Mouse (Mus musculus): ENCODE measurements around the gene Ppp4r1. TPM values are rescaled to one million over a fixed set of nuclear protein-coding genes. Genes with fewer than 3 reads are reported as not detected.

Gene Ppp4r1
- total RNA-seq, 2 experiments from 2014 or later, result 40.8 to 48.8 TPM

DNA sequence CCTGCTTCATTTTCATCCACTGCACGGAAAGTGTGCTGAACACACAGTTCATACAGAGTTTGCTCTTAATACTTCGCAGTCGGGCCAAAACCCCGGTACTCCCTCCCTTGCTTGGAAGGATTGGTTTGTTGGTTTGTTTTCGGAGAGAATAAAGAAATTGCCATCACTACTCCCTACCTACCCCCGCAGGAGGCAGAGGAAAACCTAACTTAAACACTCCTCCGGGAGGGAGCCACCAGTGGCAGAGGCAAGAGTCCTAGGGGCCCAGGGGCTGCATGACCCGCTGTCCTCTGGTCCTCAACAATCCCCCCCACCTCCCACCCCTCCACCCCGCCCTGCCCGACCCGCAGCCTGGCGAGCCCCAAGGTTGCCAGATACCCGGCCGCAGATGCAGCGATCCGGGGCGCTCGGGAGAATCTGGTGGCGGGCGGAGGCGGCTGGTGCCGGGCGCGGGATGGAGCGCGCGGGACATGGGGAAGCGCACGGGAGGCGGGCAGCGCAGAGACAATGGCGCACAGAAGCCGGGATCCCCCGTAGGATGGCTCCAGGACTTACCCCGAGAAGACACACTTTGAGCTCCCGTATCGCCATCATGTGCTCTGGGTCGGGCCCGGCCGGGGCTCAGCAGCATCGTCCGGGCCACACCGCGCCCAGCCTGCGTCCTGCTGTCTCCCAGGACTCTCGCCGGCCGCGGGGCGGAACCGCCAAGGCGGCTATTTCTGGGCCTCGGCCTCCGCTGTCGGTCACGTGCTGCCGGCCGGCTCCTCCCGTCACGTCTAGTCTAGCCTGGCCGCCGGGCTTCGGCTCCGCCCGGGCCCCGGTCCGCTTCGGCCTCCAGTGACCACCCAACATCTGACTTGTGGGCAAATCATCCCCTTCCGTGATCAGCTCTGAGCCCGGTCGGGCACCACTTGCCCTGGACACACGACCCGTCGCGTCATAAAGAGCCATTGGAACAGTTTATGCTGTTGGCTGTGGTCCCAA is 10.1 kb upstream of the Ppp4r1 start, which contains the start of gene Rab31:
Gene Rab31, minus strand, starts transcription at position 802 of the 984 bp plus-strand sequence.
- peak; percentile 86 to 91 for DNase-seq
- intact Hi-C loops (cut with DNase I), result loop anchor here (2.0 to 5.0 kb wide), 2 partner anchors 35 to 65 kb away; no protein-coding TSS in a partner anchor

DNA sequence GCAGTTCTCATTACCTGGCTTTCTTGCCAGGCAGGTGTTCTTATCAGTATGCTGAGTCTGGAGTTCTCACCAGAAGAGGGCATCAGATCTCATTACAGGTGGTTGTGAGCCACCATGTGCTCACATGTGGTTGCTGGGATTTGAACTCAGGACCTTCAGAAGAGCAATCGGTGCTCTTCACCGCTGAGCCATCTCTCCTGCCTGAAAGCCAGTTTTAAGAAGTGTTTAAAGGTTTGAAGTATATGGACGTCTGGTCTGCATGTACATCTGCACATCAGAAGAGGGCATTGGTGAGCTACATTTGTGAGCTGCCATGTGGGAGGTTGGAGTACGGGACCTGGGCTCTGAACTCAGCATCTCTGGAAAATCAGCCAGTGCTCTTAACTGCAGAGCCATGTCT is 8.8 kb upstream of the Ppp4r1 start:
- intact Hi-C loops (cut with DNase I), result loop anchor here (2.0 to 5.0 kb wide), 2 partner anchors 37 to 66 kb away; no protein-coding TSS in a partner anchor

DNA sequence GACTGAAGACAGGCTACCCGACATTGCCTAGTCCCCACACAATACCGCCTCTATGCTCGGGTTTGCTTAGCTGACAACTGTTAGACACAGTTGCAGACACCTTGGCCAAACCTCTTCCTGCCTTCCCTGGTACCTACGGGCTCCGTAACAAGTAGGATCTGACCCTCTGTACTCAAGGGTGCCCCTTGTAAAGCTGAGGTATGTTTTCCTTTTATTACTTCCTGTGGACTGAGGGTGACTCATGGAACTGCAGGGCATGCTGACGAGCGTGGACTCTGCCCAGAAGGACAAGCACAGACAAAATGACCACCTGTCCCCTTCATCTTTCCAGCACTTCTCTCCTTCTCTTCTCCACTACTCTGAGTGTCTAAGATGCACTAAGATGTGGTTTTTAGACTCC is 7.9 kb upstream of the Ppp4r1 start:
- intact Hi-C loops (cut with DNase I), result loop anchor here (5.0 kb wide), 1 partner anchor 67 kb away; no protein-coding TSS in a partner anchor
- no peak for DNase-seq

More for the DNA sequence above, 8.8 kb upstream of the Ppp4r1 start:
- DNase-seq, result no peak

DNA sequence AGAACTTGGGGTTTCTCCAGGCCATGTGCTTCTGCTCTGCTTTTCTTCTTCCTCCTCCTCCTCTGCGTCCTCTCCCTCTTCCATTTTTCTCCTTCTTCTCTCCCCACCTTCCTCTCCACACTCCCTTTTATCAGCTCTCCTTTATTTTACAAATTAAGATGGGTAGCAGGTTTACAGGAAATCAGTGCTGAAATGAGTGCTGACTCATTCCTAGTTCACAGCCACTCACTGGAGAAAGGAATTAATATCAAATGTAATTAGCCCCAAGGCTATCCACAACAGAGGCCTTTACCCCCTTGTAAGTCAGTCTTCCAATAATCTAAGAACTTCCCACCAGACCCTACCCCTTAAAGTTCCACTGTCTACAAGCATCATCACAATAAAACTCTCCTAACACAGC is 6.1 kb upstream of the Ppp4r1 start:
- intact Hi-C loops (cut with DNase I), result no loop called here
- DNase-seq, result no peak

DNA sequence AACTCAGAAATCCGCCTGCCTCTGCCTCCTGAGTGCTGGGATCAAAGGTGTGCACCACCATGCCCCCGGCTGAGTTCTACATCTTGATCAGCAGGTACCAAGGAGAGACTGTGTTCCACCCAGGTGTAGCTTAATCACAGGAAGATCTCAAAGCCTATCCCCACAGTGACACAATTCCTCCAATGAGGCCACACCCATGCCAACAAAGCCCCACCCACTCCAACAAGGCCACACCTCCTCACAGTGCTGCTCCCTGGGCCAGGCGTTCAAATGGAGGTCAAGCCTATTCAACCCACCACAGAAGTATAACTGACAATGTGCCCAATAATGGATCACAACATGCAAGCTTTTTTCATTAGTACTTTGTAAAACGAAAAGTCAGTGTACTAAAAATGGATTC is 4.9 kb upstream of the Ppp4r1 start:
- no peak for DNase-seq
- intact Hi-C loops (cut with DNase I), result no loop called here

DNA sequence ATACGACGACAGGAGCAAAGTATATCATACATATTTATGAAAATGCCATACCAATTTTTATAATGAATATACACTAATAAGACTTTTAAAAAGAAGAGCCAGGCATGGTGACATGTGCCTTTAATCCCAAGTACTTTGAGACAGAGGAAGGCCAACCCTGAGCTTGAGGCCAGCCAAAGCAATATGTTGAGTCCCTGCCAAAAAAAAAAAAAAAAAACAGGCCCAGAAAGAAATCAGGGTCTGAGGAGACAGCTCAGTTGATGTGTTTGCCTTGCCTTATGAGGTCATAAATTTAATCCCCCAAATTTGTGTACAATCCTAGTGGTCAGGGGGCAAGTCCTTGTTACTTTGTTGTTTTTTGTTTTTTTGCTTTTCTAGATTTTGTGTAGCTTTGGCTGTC is 1.4 kb upstream of the Ppp4r1 start:
- intact Hi-C loops (cut with DNase I), result no loop called here
- no peak for DNase-seq

DNA sequence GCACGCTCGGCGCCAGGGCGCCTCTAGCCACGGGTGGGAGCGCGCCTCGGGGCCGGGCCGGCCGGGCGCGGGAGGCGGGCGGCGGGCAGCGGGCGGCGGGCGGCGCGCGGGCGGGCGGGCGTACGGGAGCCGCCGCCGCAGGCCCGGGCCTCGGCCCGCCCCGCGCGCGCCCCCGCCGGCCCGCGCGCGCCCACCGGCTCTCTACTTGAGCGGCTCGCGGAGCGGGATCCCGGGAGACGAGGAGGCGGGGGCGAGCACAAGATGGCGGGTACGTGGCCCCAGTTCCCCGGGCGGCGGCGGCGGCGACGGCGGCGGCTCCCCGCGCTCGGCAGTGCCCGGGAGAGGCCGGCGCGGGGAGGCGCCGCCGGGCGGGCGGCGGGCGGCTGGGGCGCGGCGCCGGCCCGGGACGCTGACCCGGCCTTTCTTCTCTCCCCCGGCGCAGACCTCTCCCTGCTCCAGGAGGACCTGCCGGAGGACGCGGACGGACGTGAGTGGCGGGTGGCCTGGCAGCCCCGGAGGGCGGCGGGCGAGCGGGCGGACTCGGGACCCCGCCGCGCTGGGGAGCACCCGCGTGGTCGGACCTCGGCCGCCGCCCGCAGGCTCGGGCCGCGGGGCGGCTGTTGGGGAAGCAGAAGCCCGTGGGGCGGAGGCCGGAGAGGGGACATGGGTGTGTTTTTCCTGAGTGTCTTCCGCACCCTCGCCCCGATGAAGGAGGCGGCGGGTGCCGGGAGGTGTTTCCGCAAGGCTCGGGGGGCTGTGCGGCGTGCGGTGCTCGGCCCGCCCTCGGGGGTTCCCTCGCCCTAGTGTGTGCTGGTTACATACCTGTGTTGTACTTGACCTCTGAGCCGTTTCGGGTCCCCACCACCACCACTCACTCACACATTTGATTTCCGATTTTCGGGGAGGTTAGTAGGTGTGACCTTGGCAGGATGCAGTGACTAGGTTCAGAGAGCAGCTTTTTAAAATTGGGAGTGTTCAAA is 1.1 kb downstream of the Ppp4r1 start:
- intact Hi-C loops (cut with DNase I), result loop anchor here (2.0 kb wide), 2 partner anchors 71 to 171 kb away; partner anchors contain the start of gene Vapa
- peak; percentile 76 to 82 for DNase-seq

DNA sequence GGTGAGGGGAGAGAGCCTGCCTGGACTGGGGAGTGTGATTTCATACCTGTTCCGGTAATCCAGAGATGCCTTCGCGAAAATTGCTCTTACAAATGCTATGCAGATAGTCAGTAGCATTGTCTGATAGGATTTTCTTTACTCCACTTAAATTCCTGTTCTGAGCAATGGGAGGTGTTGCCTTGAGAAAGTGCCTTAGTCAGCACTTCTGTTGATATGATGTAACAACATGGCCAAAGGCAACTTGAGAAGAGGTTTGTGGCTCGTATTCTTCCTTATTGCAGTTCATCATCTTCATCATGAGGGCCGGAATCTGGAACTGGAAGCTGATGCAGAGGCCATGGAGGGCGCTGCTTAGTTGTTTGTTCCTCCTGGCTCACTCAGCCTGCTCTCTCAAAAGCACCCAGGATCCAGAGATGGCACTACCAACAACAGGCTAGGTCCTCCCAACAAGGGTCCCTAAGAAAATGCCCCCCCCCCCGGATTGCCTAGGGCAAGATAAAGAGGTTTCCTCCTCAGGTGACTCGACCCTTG is 2.3 kb downstream of the Ppp4r1 start:
- intact Hi-C loops (cut with DNase I), result loop anchor here (5.0 kb wide), 1 partner anchor 168 kb away; the partner anchor contains the start of gene Twsg1
- DNase-seq, result no peak

DNA sequence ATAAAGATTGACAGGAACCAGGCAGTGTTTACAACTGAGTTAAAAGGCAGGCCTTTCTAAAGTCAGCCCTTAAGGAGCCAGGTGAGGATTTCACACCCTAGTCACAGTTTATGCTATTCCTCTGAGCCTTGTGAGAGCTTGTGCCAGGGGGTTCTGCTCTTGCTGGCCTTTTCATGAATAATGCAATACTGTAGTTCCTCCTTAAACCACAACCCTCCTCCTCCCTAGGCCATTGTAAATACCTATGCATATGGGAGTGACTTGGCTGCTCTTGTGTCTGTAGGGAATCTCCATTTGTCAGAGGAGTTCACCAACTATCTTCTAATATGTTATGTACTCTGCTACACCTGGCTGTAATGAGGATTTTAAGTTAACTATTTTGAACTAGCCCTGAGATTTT is 3.3 kb downstream of the Ppp4r1 start:
- intact Hi-C loops (cut with DNase I), result loop anchor here (5.0 kb wide), 1 partner anchor 167 kb away; the partner anchor contains the start of gene Twsg1
- DNase-seq, result no peak

DNA sequence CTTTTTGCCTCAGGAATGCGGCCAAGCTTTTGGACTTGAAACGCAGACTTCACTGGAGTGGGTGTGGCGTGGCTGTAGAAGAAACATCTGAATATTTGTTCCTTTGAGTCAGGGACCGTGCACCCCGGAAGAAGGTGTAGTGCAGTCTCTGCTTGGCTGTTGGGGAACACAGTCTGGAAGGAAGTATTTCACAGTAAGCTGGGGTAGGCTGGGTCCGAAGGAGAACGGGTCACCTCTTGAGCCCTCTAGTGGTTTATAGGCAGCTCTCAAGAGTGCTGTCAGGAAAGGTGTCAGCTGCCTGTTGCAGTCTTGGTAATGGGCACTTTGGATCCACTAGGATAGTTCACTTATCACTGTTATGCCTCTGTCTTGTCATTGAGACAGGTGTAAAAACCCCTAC is 3.9 kb downstream of the Ppp4r1 start:
- intact Hi-C loops (cut with DNase I), result loop anchor here (5.0 kb wide), 1 partner anchor 166 kb away; the partner anchor contains the start of gene Twsg1
- DNase-seq, result no peak

DNA sequence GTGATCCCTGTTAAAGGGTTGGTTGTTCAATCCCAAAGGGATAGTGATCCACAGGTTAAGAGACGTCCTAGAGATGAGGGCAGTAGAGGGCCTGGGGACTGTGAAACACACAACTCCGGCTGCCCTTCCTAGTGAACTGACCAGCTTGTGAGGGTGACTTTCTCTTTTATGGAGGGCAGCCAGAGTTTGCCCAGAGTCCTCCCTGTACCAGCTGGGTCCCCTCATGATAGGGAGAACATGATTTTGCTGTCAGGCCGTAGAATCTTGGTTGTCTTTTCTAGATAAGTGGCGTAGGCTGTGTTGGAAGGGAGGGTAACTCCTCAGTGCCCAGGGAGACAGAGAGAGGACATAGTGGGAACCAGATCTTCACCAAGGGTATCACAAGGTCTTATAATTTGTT is 4.9 kb downstream of the Ppp4r1 start:
- no peak for DNase-seq
- intact Hi-C loops (cut with DNase I), result loop anchor here (5.0 kb wide), 1 partner anchor 165 kb away; the partner anchor contains the start of gene Twsg1

DNA sequence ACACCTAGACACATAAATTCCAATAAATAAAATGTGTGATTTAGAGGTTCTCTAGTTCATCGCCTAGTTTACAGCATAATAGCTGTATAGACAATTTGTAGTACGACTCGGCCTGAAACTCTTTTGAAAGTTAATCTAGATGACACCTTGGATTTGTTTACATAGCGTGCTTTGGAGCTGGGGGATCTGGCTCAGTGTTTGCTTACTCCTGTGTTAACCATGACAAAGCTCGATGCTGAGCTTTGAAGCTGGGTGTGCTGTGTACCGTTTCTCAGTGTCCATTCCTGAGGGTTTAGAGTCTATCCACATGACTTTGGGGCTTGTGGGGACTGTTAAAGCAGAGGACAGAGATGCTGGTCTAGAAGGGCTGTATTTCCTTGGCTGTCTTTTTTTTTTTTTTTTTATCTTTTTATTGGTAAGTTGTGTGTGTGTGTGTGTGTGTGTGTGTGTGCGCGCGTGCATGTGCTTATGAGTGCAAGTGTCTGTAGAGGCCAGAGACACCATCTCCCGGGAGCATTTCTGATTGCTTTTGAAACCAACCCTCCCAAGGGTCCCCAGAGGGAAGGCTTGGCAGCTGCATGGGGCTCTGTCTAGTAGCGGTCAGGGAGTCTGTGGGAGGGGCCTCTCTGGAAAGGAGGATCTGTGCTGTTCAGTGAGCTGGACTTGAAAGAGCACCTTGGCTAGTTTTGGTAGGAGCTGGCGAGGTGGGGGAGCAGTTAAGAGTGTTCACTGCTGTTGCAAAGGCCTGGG is 6.3 kb downstream of the Ppp4r1 start:
- peak; percentile 63 to 71 for DNase-seq
- intact Hi-C loops (cut with DNase I), result loop anchor here (5.0 kb wide), 1 partner anchor 164 kb away; the partner anchor contains the start of gene Twsg1

DNA sequence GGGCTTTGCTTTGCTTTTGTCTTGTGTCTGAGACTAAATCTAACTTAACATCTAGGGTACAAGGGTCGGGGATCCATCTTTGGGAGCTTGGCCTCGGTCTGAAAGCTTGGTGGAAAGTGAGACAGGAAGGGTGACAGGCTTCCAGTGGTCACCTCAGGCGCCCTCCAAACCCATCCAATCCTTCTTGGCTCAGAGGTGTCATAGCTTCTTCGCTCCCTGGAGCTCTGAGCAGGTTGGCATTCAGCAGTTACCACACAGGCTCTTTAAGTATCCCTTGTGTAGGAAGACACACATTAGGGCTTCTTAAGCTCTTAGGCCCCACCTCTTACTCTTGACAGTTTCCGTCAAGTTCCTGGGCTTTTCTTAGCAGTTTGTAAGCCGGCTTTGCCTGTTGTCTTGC is 7.2 kb downstream of the Ppp4r1 start:
- intact Hi-C loops (cut with DNase I), result loop anchor here (5.0 kb wide), 1 partner anchor 163 kb away; the partner anchor contains the start of gene Twsg1
- no peak for DNase-seq

DNA sequence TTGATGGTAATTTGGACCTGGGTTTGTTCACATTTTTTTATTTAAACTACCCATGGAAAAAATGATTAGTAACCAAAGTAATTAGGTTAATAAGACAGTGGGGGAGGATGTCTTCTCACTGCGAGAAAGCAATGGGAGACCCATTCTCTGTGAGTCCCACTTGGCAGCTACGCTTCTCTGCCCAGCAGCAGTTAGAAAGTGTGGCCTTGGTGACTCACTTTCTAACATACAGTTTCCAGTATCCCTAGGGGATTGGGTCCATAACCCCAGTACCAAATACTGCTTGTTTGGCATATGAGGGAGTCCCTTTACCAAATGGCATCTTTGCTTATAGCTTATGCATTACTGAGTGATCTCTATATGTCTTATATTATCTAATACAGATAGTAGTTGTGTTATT is 8.8 kb downstream of the Ppp4r1 start:
- no peak for DNase-seq
- intact Hi-C loops (cut with DNase I), result no loop called here

DNA sequence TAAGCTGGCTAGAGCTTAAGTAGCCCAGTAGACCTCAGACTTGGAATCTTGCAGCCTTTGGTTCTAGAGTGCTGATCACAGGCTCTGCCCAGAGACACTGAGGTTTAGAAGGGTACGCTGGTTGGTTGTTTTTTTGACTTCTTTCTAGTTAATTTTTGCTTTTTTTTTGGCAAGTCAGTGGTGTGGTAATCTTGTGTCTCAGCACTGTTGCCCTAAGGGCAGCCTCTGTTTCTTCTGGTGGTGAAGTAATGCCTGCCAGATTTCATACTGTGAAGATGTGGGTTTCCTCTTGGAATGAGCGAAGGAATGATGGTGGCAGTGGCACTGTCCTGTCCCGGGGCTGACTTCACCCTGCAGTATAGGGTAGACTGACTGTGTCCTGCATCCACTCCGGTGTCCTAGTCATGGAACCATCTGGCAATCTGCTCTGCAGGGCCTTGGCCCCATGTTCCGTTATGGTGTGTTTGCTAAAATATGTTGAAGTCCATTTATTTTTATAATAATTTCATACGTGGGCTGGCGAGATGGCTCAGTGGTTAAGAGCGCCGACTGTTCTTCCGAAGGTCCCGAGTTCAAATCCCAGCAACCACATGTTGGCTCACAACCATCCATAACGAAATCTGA is 11.0 kb downstream of the Ppp4r1 start:
- DNase-seq, result no peak
- intact Hi-C loops (cut with DNase I), result no loop called here

DNA sequence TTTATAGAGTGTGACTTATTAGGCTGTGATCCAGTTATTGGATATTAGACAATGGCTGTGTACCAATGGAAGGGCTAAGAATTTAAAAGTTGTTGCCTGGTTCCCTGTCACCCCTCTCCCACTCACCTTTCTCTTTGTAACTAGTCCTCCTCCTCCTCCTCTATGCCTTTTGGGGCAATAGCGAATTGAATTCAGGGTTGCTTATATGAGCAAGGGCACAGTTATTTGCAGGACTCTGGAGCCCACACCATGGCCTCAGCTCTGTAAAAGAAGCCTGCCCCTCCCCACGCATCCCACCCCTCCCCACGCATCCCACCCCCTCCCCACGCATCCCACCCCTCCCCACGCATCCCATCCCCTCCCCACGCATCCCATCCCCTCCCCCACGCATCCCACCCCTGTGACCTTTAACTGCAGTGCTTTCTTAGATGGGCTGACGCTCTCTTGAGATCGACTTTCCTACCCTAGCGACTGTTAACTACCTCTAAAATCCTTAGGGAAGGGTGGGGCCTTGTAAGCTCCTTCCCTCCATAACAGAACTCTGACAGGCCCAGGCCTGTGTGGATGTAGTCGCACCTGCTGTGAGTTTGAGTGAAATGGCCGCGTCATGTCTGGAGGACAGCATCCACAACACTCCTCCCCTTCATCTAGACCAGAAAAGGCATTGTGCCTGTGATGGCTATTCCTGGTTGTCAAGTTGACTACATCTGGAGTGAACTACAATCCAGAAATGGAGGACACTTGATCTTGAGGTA is 11.9 kb downstream of the Ppp4r1 start:
- intact Hi-C loops (cut with DNase I), result no loop called here

DNA sequence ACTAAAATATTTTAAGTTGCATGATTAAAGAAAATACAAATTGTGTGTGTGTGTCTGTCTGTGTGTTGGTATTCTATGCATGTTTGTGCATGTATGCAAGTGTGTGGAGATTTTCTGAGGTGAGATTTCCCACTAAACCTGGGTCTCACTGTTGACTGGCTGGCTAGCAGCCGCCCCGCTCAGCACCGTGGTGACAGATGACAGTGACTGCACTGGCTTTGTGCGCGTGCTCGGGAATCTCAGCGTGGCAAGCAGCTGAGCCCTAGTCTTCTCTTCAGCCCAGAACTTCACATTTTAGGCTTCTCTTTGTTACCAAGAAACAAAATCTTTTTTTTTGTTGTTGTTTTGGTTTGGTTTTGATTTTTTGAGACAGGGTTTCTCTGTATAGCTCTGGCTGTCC is 13.7 kb downstream of the Ppp4r1 start:
- no peak for DNase-seq
- intact Hi-C loops (cut with DNase I), result no loop called here

More for the DNA sequence above, 11.9 kb downstream of the Ppp4r1 start:
- no peak for DNase-seq

DNA sequence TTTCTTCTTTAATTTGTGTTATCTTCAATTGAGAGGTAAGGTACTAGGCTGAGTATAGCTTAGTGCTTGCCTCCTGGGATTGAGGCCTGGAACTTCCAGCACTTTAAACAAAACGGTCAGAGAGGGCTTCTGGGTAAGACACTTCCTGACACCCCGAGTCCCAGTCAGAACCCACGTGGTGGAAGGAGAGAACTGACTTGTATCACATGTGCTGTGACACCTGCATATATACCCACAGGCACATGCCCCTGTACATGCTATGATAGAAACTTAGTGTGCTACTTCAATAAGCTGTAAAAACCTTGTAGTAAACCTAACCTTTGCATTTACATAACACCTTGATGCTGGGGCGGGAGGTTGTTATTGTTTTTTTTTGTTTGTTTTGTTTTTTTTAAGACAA is 16.1 kb downstream of the Ppp4r1 start:
- DNase-seq, result no peak
- intact Hi-C loops (cut with DNase I), result no loop called here

Data from heart, postnatal 36 days (tissue).